Mouse (Mus musculus) myocyte (in vitro differentiated cells): ENCODE measurements around the gene Arhgef3. TPM values are rescaled to one million over a fixed set of nuclear protein-coding genes. Genes with fewer than 3 reads are reported as not detected.

ENCODE experiments used
- H3K27me3 ChIP-seq: one replicate; pipeline ENCODE4 v1.6.1; 2011; ENCODE audit not compliant: control insufficient read depth, insufficient read depth, insufficient read length
- H3K36me3 ChIP-seq: one replicate; pipeline ENCODE4 v1.6.1; 2011; ENCODE audit not compliant: control insufficient read depth, insufficient read depth
- H3K4me2 ChIP-seq: one replicate; pipeline ENCODE4 v1.6.1; 2011; ENCODE audit warnings: low read depth, control low read depth
- H3K4me3 ChIP-seq: one replicate; pipeline ENCODE4 v1.5.1; 2011; ENCODE audit warnings: mild to moderate bottlenecking, control low read depth, moderate library complexity
- H3K79me2 ChIP-seq: one replicate; pipeline ENCODE4 v1.6.1; 2011; ENCODE audit not compliant: control insufficient read depth, insufficient read depth
- H3ac ChIP-seq: one replicate; pipeline ENCODE4 v1.6.1; 2011; ENCODE audit not compliant: control insufficient read depth, insufficient read length
- CEBPB ChIP-seq: IDR thresholded peaks from 2 replicates; pipeline ENCODE4 v1.6.1; 2011; ENCODE audit warnings: mild to moderate bottlenecking, moderate library complexity; ENCODE audit not compliant: poor library complexity, insufficient read depth, severe bottlenecking
- E2F4 ChIP-seq: IDR thresholded peaks from one replicate; pipeline ENCODE4 v1.6.1; 2011; ENCODE audit warnings: mild to moderate bottlenecking, control low read depth, moderate library complexity; ENCODE audit not compliant: insufficient read depth
- MAX ChIP-seq: IDR thresholded peaks from one replicate; pipeline ENCODE4 v1.6.1; 2011; ENCODE audit warnings: low read depth, mild to moderate bottlenecking, control low read depth
- MYOD1 ChIP-seq, 3 experiments: IDR thresholded peaks; one replicate each; pipeline ENCODE4 v1.6.1; 2011; ENCODE audit warnings: control low read depth in 2 of 3, low read depth in 2 of 3, mild to moderate bottlenecking in 2 of 3, moderate library complexity in 1 of 3; ENCODE audit not compliant: insufficient read length in 2 of 3, control insufficient read depth in 1 of 3
- MYOG ChIP-seq, 3 experiments: IDR thresholded peaks; one replicate each; pipeline ENCODE4 v1.6.1; 2011; ENCODE audit warnings: control low read depth in 2 of 3, low read depth in 2 of 3, mild to moderate bottlenecking in 2 of 3; ENCODE audit not compliant: insufficient read length in 2 of 3, control insufficient read depth in 1 of 3, insufficient read depth in 1 of 3
- POLR2A ChIP-seq: IDR thresholded peaks from one replicate; pipeline ENCODE4 v1.6.1; 2011; ENCODE audit warnings: low read depth, mild to moderate bottlenecking, control low read depth, moderate library complexity; ENCODE audit not compliant: insufficient read length
- POLR2AphosphoS2 ChIP-seq: IDR thresholded peaks from one replicate; pipeline ENCODE4 v1.6.1; 2011; ENCODE audit warnings: low read depth, control low read depth; ENCODE audit not compliant: insufficient read length
- REST ChIP-seq: IDR thresholded peaks from one replicate; pipeline ENCODE4 v1.6.1; 2011; ENCODE audit warnings: mild to moderate bottlenecking, control low read depth, moderate library complexity; ENCODE audit not compliant: insufficient read depth, insufficient read length
- SRF ChIP-seq: IDR thresholded peaks from one replicate; pipeline ENCODE4 v1.6.1; 2011; ENCODE audit warnings: low read depth; ENCODE audit not compliant: control insufficient read depth, insufficient read length
- TCF12 ChIP-seq: IDR thresholded peaks from one replicate; pipeline ENCODE4 v1.6.1; 2011; ENCODE audit warnings: mild to moderate bottlenecking, control low read depth; ENCODE audit not compliant: poor library complexity, insufficient read depth, severe bottlenecking
- TCF3 ChIP-seq: IDR thresholded peaks from one replicate; pipeline ENCODE4 v1.6.1; 2011; ENCODE audit warnings: low read depth, control low read depth; ENCODE audit not compliant: insufficient read length
- USF1 ChIP-seq: IDR thresholded peaks from one replicate; pipeline ENCODE4 v1.6.1; 2011; ENCODE audit warnings: low read depth, mild to moderate bottlenecking, control low read depth, moderate library complexity
- polyA plus RNA-seq: library from polyadenylated mRNA; unstranded; fragments of >200 nt; fragmentation: generic; extraction: Trizol; gene quantifications from one replicate; pipeline ENCODE4 v1.2.1, GENCODE M21; 2012; ENCODE audit warnings: missing spikeins

Arhgef3 gene
- polyA plus RNA-seq, 1 experiment: 6.6 TPM

- H3K27me3 ChIP-seq: no peaks in the 10 kb centered on the region
- H3K4me3 ChIP-seq: no peak overlapping the region
- H3K4me2 ChIP-seq: no peak overlapping the region
- H3K79me2 ChIP-seq: no peaks in the 10 kb centered on the region
- H3ac ChIP-seq: no peak overlapping the region
- TF ChIP-seq USF1 (no peak), REST (no peak), TCF3 (no peak), POLR2AphosphoS2 (no peak), TCF12 (no peak), E2F4 (no peak), POLR2A (no peak), SRF (no peak), CEBPB (no peak), MYOG (IDR thresholded peaks at IDR 0.05; ENCODE audit: control insufficient read depth in 1 of 3, insufficient read depth in 1 of 3, insufficient read length in 2 of 3, low read depth in 2 of 3) (no peak), MYOD1 (IDR thresholded peaks at IDR 0.05; ENCODE audit: control insufficient read depth in 1 of 3, insufficient read length in 2 of 3, low read depth in 2 of 3) (no peak), MAX (no peak)
- H3K36me3 ChIP-seq: no peaks in the 10 kb centered on the region
Measured at GRCm38 (mm10) chr14:27347224-27347623, 232.5 kb downstream of the Arhgef3 start.

GRCm38 (mm10) chr14:27347666-27348065 is 233.0 kb downstream of the Arhgef3 start:
- Histone ChIP-seq H3K4me3 (no peak overlapping the region), H3ac (no peak overlapping the region), H3K36me3 (no peaks in the 10 kb centered on the region), H3K27me3 (no peaks in the 10 kb centered on the region), H3K4me2 (no peak overlapping the region), H3K79me2 (no peaks in the 10 kb centered on the region)
- TF ChIP-seq USF1 (no peak), TCF3 (no peak), SRF (no peak), MAX (no peak), CEBPB (no peak), TCF12 (no peak), E2F4 (no peak), POLR2A (no peak), MYOD1 (IDR thresholded peaks at IDR 0.05; ENCODE audit: control insufficient read depth in 1 of 3, insufficient read length in 2 of 3, low read depth in 2 of 3) (no peak), MYOG (IDR thresholded peaks at IDR 0.05; ENCODE audit: control insufficient read depth in 1 of 3, insufficient read depth in 1 of 3, insufficient read length in 2 of 3, low read depth in 2 of 3) (no peak), POLR2AphosphoS2 (no peak), REST (no peak)

- TF ChIP-seq CEBPB (no peak), POLR2A (no peak), MYOG (IDR thresholded peaks at IDR 0.05; ENCODE audit: control insufficient read depth in 1 of 3, insufficient read depth in 1 of 3, insufficient read length in 2 of 3, low read depth in 2 of 3) (no peak), USF1 (no peak), E2F4 (no peak), SRF (no peak), REST (no peak), MYOD1 (IDR thresholded peaks at IDR 0.05; ENCODE audit: control insufficient read depth in 1 of 3, insufficient read length in 2 of 3, low read depth in 2 of 3) (no peak), TCF12 (no peak), POLR2AphosphoS2 (no peak), TCF3 (no peak)
- no peaks in the 10 kb centered on the region for H3K36me3 ChIP-seq
- H3K27me3 ChIP-seq: no peaks in the 10 kb centered on the region
- H3ac ChIP-seq: no peak overlapping the region
- no peaks in the 10 kb centered on the region for H3K79me2 ChIP-seq
- H3K4me2 ChIP-seq: no peak overlapping the region
- no peak overlapping the region for H3K4me3 ChIP-seq
Measured at GRCm38 (mm10) chr14:27348088-27348487, 233.4 kb downstream of the Arhgef3 start.

GRCm38 (mm10) chr14:27348656-27349055 is 234.0 kb downstream of the Arhgef3 start:
- no peak overlapping the region for H3K4me2 ChIP-seq
- no peak for TF ChIP-seq TCF12
- no peak for TF ChIP-seq MAX
- no peak for TF ChIP-seq POLR2AphosphoS2
- no peaks in the 10 kb centered on the region for H3K79me2 ChIP-seq
- H3ac ChIP-seq: no peak overlapping the region
- H3K36me3 ChIP-seq: no peaks in the 10 kb centered on the region
- H3K4me3 ChIP-seq: no peak overlapping the region
- H3K27me3 ChIP-seq: no peaks in the 10 kb centered on the region

GRCm38 (mm10) chr14:27349120-27349519 is 234.4 kb downstream of the Arhgef3 start:
- no peaks in the 10 kb centered on the region for H3K27me3 ChIP-seq
- TF ChIP-seq TCF3 (no peak), MYOG (IDR thresholded peaks at IDR 0.05; ENCODE audit: control insufficient read depth in 1 of 3, insufficient read depth in 1 of 3, insufficient read length in 2 of 3, low read depth in 2 of 3) (no peak), SRF (no peak), TCF12 (no peak), MAX (no peak), E2F4 (no peak), MYOD1 (IDR thresholded peaks at IDR 0.05; ENCODE audit: control insufficient read depth in 1 of 3, insufficient read length in 2 of 3, low read depth in 2 of 3) (no peak), POLR2A (no peak), CEBPB (no peak), REST (no peak), USF1 (no peak), POLR2AphosphoS2 (no peak)
- no peak overlapping the region for H3K4me2 ChIP-seq
- H3K4me3 ChIP-seq: no peak overlapping the region
- no peak overlapping the region for H3ac ChIP-seq
- H3K36me3 ChIP-seq: no peaks in the 10 kb centered on the region
- H3K79me2 ChIP-seq: no peaks in the 10 kb centered on the region
